Mouse (Mus musculus) layer of hippocampus, postnatal 36 days (tissue): ENCODE results near the gene Ythdf2. TPM values are rescaled to one million over a fixed set of nuclear protein-coding genes. Genes with fewer than 3 reads are reported as not detected.
A peak's percentile ranks its signal among the peaks of the same experiment; 100 is the strongest.

Experiments used
- DNase-seq, 2 experiments: peaks; one replicate each; pipeline ENCODE4 v3.0.0; 2022
- total RNA-seq, 2 experiments: library from RNA; stranded (reverse); gene quantifications; 2 replicates each; pipeline ENCODE4 v1.2.3; 2021

The Ythdf2 gene
- total RNA-seq, 2 experiments from 2014 or later = 43.8 to 47.7 TPM

- DNase-seq = no peak
Observed at GRCm38 (mm10) chr4:132209299-132209698, 2.8 kb downstream of the Ythdf2 start.

DNA sequence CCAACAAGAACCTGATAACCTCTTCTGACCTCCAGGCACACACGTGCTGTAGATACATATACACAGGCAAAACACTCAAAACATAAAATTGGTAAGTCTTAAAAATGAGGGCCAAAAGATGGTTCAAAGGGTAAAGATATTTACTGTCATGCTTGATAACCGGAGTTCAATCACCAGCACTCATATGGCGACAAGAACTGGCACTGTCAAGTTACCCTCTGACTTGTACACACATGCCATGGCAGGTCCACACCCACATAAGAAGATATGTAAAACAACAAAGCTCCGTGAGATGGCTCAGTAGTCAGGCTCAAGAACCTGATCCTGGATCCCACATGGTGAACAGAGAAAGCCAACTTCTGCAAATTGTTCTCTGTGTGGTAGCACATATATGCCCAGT lies 4.8 kb downstream of the Ythdf2 start:
- no peak for DNase-seq

DNA sequence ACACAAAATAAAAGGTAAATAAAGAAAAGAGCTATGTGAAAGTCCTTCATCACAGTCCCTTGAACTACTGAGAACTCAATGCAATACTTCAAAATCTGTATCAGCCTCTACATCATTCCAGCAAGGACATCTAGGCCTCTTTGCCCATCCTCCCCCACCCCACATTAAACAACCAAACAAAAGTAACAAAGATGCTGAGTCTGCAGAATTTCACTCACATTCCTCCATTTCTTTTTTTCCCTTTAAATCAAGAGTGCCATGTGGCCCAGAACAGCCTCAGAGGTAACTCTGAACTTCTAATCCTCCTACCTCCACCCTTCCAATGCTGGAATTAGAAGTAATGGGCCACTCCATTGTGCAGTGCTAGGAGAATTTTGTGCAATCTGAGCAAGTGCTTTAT lies 13.3 kb downstream of the Ythdf2 start:
- DNase-seq = no peak

DNA sequence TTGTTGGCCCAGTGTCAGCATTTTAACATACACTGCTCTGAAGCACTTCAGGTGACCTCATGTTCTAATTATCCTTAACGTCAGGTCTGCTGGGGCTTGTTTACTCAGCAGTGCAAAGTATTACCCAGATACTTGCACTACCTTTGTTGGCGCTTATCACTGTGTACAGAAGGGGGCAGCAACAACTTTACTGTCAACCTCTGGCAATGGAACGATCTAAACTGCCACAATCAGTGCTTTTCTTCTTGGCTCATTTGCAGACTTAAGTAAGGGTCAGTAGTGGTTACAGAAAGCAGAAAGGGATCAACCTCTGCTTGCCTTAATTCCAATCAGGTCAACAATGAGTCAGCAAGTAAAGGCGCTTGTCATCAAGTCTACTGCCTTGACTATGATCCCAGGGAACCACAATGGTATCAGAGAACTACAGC lies 13.8 kb downstream of the Ythdf2 start:
- no peak for DNase-seq

DNA sequence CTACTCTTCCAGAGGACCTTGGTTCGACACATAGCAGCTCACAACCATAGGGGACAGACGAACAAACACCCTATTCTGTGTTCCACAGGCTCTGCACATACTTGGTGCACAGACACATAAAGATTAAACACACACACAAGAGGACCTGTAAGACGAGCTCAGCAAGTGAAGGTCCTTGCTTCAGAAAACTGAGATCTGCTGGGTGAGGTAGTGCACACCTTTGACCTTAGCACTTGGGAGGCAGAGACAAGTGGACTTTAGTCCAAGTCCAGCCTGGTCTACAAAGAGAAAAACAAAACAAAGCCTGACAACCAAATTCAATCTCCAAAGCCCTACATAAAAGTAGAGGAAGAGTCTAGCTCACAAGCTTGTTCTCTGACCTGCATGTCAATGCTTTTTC lies 17.1 kb downstream of the Ythdf2 start:
- DNase-seq = no peak

DNA sequence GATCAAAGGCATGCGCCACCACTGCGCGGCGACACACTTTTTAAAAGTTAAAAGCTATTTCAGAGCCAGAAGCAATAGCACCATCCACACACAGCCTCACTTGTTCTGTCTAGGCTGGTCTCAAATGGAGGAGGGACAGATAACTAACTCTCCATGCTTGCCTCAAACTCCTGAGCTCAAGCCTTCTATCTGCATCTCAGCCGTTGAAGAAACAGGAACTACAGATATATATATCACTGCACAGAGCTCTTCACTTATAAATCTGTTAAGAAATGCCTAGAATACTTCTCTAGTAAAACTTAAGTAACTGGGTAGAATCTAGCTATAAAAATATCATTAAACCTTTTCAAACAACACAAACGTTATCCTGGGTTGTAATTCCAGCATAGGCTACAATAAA lies 17.7 kb downstream of the Ythdf2 start:
- no peak for DNase-seq

GRCm38 (mm10) chr4:132187826-132188401 lies 24.2 kb downstream of the Ythdf2 start:
- no peak for DNase-seq

- DNase-seq = no peak
Observed at GRCm38 (mm10) chr4:132183162-132183561, 28.9 kb downstream of the Ythdf2 start.

DNA sequence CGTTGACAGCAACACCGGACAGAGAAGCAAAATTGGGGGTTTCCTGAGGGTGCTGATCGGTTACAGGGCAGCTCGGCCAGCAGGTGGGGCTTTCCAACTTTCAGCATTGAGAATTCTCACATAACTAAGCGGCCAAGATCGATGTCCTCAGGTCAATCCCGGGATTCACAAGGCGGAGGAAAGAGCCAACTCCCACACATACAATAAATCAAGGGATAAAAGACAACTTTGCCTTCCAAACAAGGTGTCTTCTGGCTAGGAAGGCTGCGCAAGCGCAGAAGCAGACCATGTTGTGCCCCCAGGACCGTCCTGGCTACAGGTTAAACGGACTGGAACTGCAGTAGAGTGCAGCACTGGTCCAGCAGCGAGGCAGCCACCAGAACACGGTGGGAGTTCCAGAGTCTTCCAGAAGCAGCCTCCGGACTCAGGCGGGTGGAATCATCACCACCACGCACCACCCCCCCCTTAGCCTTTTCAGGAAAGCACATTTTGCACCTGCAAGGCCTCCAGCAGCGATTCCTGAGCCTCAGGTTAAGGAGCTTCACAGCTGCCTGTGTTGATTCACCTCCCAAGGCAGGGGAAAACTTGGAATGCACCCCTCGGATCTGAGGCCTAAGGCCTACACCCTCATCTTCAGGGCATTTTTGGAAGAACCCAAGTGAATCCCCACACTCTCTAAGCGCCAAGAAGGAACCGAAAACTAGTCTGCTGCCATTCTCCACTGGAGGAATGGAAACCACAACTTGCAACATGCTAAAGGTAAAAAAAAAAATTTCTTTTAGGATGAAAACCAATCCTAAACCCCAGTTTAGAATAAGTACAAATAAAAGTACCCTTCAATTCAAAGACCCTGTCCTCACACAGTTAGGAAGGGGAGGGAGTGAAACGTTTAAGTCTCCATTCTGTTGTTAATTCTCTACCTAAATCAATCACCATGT lies 30.1 kb downstream of the Ythdf2 start:
- no peak for DNase-seq

DNA sequence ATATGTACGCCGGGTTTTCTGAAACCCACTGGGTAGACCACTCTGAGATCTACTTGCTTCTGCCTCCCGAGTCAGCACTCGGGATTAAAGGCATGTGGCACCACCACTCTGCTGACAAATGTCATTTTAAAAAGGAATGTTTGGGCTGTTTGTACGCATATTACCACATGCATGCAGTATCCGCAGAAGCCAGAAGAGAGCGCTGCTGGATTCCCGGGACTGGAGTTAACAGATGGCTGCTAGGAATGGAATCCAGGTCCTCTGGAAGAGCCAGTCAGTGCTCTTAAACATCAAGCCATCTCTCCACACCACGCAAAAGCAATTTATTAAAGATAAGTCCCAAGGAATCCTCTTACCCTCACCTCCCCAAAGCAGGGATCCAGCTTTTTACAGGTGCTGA lies 31.4 kb downstream of the Ythdf2 start:
- DNase-seq = no peak

GRCm38 (mm10) chr4:132178630-132179059 lies 33.5 kb downstream of the Ythdf2 start:
- peak in 1 of 2 experiments; percentile 59 for DNase-seq

GRCm38 (mm10) chr4:132176474-132176873 lies 35.6 kb downstream of the Ythdf2 start:
- no peak for DNase-seq

- DNase-seq = peak in 1 of 2 experiments; percentile 44
Observed at GRCm38 (mm10) chr4:132170891-132171290, 41.2 kb downstream of the Ythdf2 start.

- no peak for DNase-seq
Observed at GRCm38 (mm10) chr4:132169761-132170160, 42.3 kb downstream of the Ythdf2 start.

DNA sequence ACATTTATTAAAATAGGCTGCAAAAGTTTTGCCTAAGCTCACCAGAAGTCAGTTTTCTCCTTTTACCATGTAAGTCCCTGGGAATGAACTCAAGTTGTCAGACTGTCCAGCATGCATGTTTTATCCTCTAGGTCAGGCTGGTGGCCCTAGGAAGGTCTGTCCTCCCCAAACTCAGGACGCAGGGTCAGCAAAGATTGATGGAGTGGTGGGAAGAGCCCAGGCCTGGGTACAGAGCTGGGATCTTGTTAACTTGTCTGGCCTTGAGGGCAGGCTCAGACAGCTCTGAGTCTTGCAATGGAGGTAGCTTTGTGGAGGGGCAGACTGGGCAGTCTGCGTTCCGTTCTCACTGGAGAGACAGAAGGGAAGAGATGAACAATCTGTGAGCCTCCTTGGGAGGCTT lies 42.8 kb downstream of the Ythdf2 start:
- DNase-seq = no peak

GRCm38 (mm10) chr4:132167436-132167835 lies 44.7 kb downstream of the Ythdf2 start:
- DNase-seq = no peak

DNA sequence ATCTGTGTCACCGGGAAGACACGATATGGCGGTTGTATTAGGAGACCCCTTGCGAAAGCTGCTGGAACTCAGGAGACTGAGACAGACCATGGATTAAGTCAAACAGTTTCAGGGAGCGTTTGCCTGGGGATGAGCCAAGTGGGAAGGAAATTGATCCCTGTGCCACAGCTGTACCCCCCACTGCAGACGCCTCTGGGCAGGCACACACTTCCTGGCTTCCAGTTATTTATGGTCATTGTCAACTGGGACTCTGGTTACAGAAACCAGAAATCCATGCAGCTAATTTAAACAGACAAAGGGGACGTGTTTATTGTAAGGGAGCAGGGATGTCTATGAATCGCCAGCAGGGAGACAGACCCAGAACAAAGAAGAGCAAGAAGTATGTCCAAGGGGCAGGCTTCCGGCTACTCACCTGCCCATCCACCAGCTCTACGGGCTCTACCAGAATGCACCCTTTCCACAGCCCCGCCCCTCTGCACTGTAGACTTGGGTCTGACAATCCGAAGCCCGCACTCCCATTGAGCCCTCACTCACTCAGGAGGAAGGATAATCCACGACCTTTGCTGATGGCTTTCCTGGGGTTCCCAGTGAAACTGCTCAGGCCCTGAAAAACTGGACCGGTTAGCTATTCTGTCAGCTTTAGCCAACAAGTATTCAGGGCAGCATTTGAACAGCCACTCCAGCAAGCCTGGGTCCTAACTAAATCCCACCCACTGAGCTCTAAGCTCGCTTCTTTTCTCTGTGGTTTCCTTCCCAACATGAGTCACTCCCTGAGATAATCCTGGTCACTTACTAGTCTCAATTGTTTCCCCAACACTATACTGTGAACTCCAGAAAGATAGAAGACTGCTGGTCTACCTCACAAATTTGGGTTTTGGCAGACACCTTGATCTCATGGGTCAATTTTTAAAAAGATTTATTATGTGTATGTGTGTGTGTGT lies 45.5 kb downstream of the Ythdf2 start:
- no peak for DNase-seq

GRCm38 (mm10) chr4:132165691-132166090 lies 46.4 kb downstream of the Ythdf2 start:
- no peak for DNase-seq

DNA sequence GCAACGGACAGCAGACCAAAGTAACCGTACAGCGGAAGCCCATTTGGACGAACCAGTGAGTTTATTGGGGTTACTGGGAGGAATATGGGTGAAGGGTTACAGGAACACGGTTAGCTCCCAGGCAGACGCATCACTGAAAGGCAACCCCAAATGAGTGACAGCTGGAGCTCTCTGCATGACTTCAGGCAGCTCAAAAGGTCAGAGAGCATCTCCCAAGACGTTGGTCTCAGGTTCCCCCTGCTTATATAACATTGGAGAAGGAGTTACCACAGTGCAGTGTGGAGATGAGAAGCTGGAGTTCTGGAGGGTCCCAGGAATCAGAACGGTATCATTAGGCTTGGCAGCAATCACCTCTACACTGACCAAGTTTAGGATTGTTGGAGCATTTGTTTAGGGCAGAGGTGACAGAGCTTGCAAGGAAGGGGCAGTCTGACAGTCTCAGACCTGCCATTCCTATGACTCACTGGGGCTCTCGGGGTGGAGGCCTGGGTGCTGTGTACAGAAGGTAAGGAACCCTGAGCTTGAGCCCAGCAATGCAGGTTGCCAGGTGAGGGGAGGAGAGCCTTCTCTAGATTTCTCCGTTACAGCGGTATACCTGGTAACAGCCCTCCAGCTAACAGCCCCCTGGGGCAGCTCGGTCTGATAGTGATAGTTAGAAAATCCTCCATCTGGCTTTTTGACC lies 55.0 kb downstream of the Ythdf2 start:
- DNase-seq = no peak

GRCm38 (mm10) chr4:132154877-132155670 lies 57.0 kb downstream of the Ythdf2 start:
- DNase-seq = no peak

DNA sequence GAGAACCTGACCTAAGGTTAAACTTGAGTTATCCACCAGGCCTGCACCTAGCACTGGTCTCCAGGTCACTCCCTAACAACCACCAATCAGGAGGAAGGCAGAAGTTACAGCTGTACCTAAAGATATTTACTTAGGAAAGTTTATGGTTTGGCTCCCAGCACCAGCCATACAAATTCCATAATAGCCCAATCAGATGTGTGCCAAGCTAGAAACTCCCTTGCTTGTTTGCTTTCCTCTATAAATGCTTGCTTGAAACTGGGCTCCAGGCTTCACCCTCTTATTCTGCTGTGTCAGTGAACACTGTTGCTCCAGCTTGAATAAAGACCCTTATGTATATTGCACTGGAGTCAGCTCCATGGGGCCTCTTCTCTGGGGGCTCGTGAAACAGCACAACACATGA lies 60.4 kb downstream of the Ythdf2 start:
- no peak for DNase-seq
